Mouse (Mus musculus) thymus, postnatal 36 days (tissue): ENCODE results near the gene Dnajc5g.

Experiments used
- DNase-seq, 2 experiments: peaks; one replicate each; pipeline ENCODE4 v3.0.0; 2022; ENCODE audit warnings: mixed read lengths in 2 of 2

The Dnajc5g gene

DNA sequence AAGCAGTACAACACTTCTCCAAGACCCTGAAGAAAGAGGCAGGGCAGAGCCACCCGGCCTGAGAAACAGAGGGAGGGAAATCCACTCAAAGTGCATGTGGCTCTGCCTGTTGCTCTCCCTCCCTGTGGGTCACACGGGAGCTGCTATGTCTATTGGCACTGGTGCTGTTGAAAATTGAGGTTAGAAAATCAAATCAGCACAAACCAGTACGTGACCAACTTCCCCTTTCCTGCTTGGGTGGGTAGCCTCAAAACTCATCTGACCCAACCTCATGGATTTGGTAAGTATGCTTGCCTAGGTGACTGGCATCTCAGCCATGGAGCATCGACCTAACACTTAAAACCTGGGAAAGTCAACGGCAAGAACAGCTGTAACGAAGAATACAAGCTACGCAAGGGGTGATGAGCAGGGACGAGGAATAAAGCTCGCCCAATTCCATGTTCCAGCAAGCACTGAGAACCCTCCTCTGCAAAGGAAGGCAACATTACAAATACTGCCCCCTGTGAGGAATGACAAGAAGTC is at the start of gene Dnajc5g:
Gene Dnajc5g (plus strand): TSS at position 472 of the 522 bp plus-strand sequence.
- no peak for DNase-seq

DNA sequence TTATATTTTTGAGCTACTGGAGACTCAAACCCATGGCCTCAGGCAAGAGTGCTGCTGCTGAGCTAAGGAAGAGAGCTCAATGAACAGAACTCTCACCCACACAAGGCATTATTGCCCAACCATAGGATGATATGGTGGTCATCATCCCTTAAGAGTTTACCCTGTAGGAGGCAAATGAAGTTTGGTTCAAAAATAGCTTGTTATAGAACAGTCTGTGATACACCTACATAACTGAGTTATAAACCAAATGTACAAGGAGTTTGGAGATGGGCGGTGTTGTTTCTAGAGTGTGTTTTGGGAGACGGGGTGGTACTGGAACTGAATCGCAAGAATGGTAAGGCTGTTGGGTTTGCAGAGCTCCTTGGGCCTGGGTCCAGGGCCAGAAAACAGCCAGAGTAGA is 36.3 kb upstream of the Dnajc5g start:
- DNase-seq: no peak

DNA sequence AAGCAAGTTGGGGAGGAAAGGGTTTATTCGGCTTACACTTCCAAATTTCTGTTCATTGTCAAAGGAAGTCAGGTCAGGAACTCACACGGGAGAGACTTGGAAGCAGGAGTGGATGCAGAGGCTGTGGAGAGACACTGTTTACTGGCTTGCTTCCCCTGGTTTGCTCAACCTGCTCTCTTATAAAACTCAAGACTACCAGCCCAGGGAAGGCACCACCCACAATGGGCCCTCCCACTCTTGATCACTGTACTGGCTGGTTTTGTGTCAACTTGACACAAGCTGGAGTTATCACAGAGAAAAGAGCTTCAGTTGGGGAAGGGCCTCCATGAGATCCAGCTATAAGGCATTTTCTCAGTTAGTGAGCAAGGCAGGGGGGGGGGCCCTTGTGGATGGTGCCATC is 35.0 kb upstream of the Dnajc5g start:
- DNase-seq: no peak

DNA sequence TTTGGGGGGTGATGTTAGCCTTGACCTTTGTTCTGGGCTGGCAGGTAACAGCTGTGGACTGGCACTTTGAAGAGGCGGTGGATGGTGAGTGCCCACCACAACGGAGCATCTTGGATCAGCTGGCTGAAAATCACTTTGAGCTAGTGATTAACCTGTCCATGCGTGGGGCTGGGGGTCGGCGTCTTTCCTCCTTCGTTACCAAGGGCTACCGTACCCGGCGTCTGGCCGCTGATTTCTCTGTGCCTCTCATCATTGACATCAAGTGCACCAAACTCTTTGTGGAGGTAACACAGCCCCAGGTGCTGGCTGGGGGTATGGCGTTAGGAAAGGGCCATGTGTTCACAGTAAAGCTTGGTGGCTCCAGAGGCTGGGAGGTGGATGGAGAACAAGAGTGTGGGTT is 34.3 kb upstream of the Dnajc5g start:
- no peak for DNase-seq

DNA sequence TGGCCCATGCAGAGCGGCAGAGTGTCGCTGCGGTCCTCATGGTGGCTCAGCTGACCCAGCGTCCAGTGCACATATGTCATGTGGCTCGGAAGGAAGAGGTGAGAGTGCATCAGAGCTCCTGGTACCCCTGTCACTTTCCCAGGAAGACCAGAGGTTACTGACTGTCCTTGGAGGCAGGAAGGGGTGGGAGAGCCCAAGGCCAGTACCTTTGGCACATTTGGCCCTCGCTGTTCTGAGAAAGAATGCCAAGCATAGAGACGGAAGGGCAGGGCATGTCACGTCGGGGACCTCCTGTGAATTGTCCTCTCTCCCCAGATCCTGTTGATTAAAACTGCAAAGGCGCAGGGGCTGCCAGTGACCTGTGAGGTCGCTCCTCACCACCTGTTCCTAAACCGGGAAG is 32.9 kb upstream of the Dnajc5g start:
- DNase-seq: no peak

DNA sequence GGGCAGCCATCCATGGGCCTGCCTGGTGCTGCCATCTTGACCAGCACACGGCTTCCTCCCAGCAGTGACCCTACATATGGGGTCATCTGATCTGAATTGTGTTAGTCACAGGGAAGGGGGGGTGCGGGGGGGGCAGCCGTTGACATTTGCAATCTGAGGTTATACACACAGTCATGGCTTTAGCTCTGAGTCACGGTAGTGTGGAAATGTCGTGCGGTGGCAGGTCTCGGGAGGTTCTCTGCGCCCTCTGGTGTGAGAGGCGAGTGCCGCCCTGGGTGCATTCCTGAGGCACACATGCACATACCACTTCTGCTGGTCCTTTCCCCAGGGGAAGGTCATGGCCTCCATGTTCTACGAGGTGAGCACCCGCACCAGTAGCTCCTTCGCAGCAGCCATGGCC is 29.7 kb upstream of the Dnajc5g start:
- no peak for DNase-seq

DNA sequence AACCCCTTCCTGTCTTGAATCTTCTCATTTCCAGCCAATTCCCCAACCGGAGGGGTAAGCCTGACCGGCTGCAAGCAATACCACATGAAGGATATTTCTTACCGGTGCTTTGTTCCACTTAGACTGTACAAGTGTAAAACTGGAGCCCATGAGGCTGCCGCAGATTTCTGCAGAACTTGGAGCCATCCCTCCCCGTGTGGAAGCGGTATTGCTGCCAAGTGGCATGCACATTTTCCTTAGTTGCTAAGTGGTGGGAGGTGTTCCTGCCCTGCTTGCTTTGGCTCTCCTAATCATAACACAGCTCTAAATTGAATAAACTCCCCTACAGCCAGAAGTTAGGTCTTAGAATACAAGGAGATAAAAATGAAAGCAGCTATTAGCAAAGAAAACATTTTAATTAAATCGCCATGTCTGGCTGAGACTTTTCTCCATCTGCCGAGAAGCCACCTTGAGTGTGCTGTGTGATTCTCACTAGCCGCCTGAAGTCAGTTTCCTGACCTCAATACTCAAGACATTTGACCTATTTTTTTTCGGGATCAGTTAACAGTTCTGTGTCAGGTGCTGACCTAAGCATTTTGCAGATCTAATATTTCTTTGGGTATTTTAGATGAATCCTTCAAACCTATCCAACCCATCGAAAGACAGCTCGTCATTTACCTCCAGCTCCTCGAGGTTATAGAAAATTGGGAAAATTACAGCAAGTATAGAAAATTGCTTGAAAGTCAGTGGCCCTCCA is 25.9 kb upstream of the Dnajc5g start:
- DNase-seq: no peak

DNA sequence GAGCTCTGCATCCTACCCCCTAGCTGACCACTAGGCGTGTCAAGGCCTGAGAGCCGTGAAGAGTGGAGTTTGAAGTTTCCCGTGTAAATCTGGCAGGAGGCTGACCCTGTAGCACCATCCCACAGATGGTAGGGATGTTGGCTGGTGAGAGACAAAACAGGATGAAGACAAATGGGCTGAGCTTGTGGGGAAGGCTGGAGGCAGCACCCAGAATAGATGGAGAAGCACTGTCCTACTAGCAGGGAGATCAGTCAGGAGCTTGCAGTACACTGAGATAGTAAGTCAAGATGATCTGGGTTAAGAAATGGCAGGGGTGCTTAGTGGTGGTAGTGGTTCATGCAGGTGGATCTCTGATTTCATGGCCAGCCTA is 25.3 kb upstream of the Dnajc5g start:
- no peak for DNase-seq

DNA sequence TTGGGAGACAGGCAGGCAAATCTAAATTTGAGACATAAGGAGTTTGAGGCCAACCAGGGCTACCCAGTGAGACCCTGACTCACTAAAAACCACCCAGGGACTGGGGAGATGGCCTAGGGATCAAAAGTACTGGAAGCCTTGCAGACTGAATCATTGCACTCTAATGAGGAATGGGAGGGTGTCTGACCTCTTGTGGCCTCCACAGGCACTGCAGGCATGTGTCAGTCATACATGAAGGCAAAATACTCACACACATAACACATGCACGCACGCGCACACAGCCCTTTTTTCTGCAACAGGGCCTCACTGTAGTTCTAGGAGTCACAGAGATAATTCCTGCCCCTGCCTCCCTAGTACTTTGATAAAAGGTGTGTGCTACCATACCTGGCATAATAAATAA is 24.7 kb upstream of the Dnajc5g start:
- DNase-seq: peak; percentile 53 to 60

DNA sequence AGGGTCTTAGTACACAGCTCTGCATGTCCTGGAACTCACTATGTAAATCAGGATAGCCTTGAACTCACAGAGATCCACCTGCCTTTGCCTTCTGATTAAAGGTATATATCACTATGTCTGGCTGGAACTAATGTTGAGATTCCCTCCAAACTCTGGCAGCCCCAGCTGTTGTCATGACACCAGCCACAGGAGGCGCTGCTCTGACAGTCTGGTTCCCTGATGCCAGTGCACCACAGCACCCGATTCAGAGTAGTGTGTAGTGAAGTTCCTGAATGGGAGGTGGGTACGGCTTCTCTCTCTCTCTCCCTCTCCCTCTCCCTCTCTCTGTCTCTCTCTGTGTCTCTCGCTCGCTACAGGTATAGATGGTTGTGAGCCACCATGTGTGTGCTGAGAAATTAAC is 23.7 kb upstream of the Dnajc5g start:
- DNase-seq: peak; percentile 61 to 69

DNA sequence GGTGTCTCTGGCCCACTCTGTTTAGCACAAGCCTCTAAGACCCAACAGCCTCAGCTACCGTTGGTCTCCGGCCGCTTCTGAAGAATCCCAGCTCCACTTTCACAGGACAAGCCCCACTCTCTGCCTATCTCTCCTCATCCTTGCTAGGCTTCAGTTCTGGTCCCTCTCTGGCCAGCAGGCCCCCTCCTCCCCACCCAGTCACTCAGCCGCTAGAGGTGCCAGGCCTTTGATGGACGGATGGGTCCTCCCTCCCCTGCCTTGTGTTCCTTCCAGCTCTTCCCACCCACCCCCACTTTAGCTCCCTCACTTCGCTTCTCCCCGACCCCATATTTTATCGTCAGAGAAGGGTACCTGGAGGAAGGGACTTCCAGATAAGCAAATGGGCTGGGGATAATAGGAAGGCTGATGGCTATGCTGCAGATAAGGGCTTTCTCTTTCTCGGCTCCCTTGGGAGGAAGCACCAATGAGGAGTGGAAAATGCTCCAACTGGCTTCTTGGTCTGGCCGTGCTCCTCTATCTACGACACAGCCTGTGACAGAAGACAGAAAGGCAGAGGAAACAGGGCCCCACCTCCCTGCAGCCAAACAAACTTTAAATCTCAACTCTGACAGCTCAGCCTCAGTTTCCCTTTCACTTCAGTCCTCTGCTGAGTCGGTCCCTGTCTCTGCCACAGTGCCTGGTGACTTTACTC is 23.0 kb upstream of the Dnajc5g start:
- DNase-seq: no peak

DNA sequence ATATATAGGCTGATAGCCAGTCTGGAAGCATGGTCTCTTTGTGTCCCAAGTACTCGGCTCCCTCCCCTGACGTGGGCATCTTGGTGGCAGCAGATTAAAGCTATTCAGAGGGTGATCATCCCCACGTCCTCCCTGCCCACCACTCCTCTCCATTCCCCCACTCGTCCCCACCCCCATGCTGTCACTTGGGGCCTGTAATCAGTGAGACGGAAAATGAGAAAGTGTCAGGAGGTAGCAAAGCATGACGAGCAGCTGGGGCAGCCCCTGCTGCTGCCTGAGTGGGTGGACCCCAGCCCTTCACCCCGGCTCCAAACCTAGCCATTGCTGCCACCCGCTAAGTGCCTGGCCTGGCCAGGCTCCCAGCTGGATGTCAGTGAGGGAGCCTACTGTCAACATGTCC is 22.1 kb upstream of the Dnajc5g start:
- DNase-seq: no peak

DNA sequence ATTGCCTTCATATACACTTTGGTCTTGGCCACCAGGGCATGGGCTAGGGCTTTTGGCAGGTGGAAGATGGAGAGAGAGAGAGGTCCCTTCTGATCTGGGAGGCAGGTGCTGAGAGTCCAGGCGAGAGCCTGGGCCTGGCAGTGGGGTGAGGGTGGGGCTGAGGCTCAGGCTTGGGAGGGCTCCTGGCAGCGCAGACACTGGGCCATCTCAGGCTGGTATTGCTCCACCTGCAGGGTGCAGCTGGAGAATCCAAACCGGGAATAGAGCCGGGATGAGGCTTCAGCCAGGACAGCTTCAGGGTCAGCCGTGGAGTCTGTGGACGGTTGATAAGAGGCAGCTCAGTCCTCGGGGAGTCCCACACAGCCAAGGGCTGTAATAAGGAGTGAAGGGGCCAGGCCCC is 19.5 kb upstream of the Dnajc5g start:
- DNase-seq: no peak

DNA sequence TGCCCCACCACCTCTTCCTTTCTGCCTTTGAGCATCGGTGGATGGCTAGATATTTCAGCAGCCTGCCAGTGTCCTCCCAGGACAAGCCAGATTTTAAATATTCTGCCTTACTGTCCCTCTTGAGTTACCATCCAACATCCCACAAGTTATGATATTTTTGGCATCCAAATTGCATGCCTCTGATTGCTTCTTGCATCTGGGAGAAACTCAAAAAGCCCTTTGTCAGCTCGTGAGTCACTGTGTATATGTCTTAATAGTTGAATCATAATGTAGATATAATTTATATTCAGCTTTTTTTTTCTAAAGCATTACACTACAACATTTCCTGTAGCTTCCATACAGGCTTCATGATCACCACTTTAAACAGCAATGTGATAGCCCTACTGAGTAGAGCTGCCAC is 19.0 kb upstream of the Dnajc5g start:
- no peak for DNase-seq

DNA sequence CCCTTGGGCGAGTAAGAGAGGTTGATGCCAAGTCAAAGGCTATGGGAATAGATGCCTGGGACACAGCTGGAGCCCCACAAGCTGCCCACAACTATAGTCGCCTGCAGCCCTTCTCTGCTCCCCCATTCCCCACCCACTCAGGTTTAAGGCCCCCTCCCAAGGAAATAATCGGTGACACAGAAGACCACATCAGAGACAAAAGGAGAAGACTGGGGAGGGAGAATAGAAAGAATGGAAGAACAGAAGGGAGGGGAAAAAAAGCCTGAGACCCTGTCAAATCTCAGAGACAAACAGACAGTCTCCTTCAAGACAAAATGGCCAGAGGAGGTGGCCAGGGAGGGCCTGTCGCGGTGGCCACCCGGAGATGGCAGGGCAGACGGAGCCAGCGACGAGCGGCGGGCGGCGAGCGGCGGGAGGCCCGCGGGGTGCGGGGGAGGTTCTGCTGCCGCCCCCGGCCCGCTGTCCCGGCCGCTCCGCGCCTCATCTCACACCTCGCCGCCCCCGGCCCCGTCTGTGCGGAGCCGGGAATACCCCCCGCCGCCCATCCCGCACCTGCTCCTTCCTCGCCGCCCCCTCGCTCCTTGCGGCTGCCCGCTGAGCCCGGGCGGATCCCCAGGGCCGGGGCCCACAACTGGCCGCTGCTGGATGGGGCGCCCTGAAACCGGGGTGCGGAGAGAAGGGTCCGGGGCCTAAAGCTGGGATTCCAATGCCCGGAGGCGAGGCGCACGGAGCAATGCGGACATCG is 13.7 kb upstream of the Dnajc5g start:
- DNase-seq: no peak

DNA sequence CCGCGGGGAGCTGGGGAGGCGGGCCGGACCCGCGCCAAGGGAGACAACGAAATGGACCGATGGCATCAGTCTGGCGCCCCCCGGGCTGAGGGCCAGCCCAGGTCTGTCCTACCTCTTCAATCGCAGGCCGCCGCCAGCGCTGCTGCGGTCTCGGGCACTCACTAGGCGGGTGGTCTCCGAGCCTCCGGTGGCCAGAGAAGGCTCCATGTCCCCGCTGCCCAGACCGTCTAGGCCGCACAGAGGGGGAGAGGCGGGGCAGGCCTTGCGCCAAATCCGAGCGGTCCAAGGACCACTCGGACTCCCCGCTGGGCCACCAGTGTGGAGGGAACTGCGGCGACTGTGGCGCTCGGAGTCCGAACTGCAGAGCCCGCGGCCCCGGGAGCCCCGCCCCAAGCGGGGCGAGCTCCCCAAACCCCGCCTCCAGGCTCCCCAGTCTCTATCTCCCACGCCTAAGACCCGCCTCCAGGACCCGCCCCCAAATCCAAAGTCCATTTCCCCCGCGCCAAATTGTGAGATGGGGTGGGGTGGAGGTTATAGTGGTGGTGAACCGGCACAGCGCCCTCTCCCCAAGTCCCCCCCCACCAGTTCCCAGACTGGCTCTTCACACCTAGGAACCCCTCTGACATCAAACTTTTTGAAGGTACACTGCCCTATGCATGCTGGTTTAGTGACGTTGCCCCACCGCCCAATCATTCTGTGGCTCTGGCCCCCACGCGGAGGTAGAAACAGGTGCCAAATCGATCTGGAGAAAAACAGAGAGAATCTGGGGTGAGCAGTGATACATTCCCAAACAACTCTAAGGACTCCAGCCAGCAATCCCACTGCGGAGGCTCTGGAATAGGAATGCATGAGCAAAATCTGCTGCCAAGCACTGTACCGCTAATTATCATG is 12.7 kb upstream of the Dnajc5g start:
- DNase-seq: peak; percentile 50 to 65

DNA sequence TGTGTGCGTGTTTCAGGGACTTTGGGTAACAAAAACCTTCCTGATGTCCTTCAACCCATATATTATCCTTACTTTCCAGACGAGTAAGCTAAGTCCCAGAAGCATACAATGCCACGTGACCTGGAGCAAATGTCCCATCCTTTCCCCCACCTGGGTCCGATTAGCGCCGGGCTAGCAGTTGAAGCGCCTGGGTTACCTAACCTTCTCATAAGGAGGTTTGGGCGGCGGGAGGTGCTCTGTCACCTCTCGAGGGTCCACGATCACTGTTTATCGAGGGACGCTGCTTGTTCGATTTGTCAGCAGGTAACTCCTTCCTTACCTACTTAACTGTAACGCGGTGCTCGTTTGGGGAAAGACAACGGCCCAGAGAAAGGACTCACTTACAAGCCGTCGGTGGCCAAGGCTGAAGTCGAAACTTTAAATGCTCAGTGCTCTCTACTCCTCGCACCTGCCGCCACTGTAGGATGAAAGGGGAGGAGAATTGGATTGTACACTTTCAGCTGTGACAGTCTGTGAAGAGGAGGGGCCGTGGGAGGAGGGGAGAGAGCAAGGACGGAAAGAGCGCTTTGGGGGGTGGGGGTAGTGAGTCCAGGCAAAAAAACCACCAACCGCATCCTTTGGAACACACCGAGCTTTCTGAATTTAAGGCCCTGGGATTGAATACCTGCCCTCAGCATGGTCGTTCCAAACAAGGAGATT is 11.8 kb upstream of the Dnajc5g start:
- DNase-seq: peak; percentile 28 to 56

DNA sequence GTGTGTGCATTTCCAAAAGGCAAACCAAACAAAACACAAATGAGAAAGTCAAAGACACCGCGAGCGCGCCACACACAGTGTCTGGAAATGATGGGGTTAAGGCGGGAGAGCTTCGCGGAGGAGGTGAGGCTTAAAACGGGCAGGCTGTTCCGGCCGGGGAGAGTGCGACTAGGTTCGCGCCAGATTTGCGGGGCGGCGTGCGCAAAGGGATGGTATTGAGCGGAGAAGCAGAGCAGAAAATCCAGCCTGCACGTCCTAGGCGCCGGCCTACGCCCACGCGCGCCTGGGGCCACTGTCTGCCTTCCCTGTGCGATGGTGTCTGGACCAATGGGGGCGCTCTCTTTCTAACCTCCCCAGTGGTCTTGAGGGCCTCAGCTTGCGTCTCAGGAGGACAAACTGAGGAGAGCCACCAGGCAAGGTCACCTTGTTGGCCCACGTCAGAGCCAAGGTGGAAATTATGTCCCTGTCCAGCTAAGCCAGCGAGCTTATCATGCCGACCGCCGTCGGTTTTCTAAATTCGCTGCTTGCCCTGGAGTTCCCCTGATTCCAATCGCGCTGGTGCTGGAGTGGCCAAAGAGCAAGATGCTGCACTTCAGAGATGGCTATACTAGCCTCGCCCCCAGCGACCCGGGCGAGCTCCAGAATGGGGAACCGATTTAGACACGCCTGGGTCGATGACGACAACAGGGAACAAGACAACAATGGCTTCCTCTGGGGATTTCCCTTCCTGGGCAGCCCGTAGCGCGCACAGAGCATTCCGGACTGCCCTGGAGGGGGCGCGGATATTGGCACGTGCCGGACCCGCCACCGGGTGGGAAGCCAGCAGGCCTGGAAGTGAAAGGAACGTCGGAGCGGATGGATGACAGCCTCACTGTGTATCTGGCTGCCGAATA is 11.0 kb upstream of the Dnajc5g start:
- peak; percentile 32 to 44 for DNase-seq

DNA sequence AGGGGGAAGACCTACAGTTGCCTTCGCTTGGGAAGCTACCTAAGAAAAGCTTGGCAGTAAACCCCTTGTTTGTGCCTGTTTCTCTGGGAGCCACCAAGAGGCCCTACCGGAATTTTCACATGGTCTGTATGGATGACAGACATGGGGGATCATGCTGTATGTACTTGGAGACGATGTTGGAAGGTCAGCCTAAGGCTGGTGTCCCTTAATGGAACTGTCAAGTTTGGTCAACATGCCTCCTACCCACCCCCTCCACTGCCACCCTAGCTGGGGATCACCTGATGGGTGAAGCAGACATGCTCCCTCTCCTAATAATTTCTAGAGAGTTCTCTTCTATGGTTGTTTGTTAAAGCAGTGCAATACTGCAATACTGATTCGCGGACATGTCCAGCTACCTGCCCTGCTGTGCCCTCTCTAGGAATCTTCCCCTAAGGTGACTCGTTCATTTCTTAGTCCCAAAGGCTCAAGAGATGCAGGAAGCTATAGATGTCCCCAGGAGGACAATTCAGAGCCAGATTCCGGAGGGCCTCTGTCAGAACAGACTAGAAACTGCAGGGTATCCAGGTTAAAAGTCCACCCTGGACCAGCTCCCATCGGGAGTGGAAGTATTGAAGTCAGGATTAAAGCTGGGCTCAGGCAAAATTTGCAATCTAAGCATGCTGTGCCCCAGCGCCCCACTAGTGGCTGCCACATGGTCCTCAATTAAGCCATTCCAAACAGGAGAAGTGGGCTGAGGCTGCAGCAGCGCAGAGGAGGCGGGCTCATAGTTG is 10.2 kb upstream of the Dnajc5g start:
- no peak for DNase-seq

DNA sequence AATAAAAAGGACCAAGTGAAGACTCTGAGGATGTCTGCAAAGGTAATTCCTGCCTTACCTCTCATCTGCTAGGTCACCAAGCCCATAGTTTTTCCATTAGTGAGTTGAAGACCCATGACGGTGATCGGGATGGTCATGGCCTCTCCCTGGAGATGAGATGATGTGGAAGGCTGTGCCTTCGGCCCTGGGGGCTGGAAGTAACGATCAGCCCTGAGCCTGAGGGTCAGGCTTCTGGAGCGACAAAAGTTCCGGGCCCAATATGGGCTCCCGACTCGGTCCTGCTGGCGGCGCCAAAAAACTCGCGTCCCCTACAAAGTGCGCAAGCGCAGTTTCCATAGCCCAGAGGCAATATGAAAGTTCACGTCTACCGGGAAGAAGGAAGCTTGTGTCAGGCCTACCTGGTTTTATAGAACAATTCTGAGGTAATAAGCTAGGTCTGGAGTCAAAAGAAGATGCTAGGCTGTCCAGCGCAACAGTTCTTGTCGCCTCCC is 2.0 kb downstream of the Dnajc5g start, which contains the start of gene Slc30a3:
Gene Slc30a3 (minus strand): TSS at position 238 of the 491 bp plus-strand sequence.
- DNase-seq: no peak
